Mouse (Mus musculus) stomach, embryonic 15.5 days (tissue): Measurements from ENCODE around the gene Trpc4. TPM values are rescaled to one million over a fixed set of nuclear protein-coding genes. Genes with fewer than 3 reads are reported as not detected.

Experiments used
- ATAC-seq: fragments of 200-750 bp; cut with Nextera tagmentation; 2 replicates; pipeline ENCODE4 v1.8.0; 2017; ENCODE audit warnings: low read depth, moderate number of reproducible peaks, moderate TSS enrichment; ENCODE audit not compliant: insufficient read depth, low FRiP score
- H3K27ac ChIP-seq: fragments of 300-500 bp; sonication (generic); 2 replicates; pipeline ENCODE4 v1.5.1; 2015; ENCODE audit warnings: mild to moderate bottlenecking, inconsistent platforms
- H3K27me3 ChIP-seq: fragments of 300-500 bp; sonication (generic); replicated peaks from 2 replicates; pipeline ENCODE4 v1.6.1; 2015; ENCODE audit warnings: inconsistent platforms
- H3K36me3 ChIP-seq: fragments of 300-500 bp; sonication (generic); 2 replicates; pipeline ENCODE4 v1.6.1; 2015; ENCODE audit warnings: inconsistent platforms
- H3K4me1 ChIP-seq: fragments of 300-500 bp; sonication (generic); 2 replicates; pipeline ENCODE4 v1.6.1; 2015; ENCODE audit warnings: inconsistent platforms
- H3K4me2 ChIP-seq: fragments of 300-500 bp; sonication (generic); 2 replicates; pipeline ENCODE4 v1.6.1; 2015; ENCODE audit warnings: mild to moderate bottlenecking, inconsistent platforms
- H3K4me3 ChIP-seq: fragments of 300-500 bp; sonication (generic); replicated peaks from 2 replicates; pipeline ENCODE4 v1.5.1; 2015; ENCODE audit warnings: inconsistent platforms
- H3K9ac ChIP-seq: fragments of 300-500 bp; sonication (generic); 2 replicates; pipeline ENCODE4 v1.6.1; 2015; ENCODE audit warnings: inconsistent platforms
- H3K9me3 ChIP-seq: fragments of 300-500 bp; sonication (generic); 2 replicates; pipeline ENCODE4 v1.6.1; 2016; ENCODE audit warnings: inconsistent platforms
- WGBS: fragments of 180-500 bp; shearing (Covaris S2); methylation state at CpG from one replicate; pipeline ENCODE4 v1.1.7; 2015; 5-methylcytosine and 5-hydroxymethylcytosine counted together
- polyA plus RNA-seq: library from polyadenylated mRNA; unstranded; fragments of >200 nt; fragmentation: Nextera tagmentation; extraction: Ambion mirVana; gene quantifications from 2 replicates; pipeline ENCODE4 v1.2.1, GENCODE M21; 2015

Trpc4 gene
- polyA plus RNA-seq, 1 experiment from 2014 or later: 1.8 TPM

GRCm38 (mm10) chr3:54289731-54290130 is 133.9 kb downstream of the Trpc4 start:
- H3K27me3 ChIP-seq: no peaks in the 10 kb centered on the region
- WGBS: 30% methylated on average over 3 of the region's 3 CpGs
- ATAC-seq: no peak
- no peak overlapping the region for H3K9ac ChIP-seq
- H3K4me3 ChIP-seq: no peak overlapping the region
- no peak overlapping the region for H3K4me2 ChIP-seq
- no peaks in the 10 kb centered on the region for H3K36me3 ChIP-seq
- H3K27ac ChIP-seq: no peak overlapping the region
- H3K4me1 ChIP-seq: no peaks in the 10 kb centered on the region
- no peaks in the 10 kb centered on the region for H3K9me3 ChIP-seq

GRCm38 (mm10) chr3:54310604-54311003 is 154.8 kb downstream of the Trpc4 start:
- H3K27me3 ChIP-seq: no peaks in the 10 kb centered on the region
- no peak overlapping the region for H3K4me3 ChIP-seq
- no peak overlapping the region for H3K4me2 ChIP-seq
- no peaks in the 10 kb centered on the region for H3K36me3 ChIP-seq
- WGBS: 33% methylated on average over 5 of the region's 5 CpGs
- H3K27ac ChIP-seq: no peak overlapping the region
- ATAC-seq: no peak
- no peak overlapping the region for H3K9ac ChIP-seq
- no peaks in the 10 kb centered on the region for H3K9me3 ChIP-seq
- no peaks in the 10 kb centered on the region for H3K4me1 ChIP-seq

- no peak for ATAC-seq
- H3K4me3 ChIP-seq: no peak overlapping the region
- H3K4me1 ChIP-seq: no peaks in the 10 kb centered on the region
- WGBS: 77% methylated on average over 2 of the region's 2 CpGs
- H3K9me3 ChIP-seq: no peaks in the 10 kb centered on the region
- no peak overlapping the region for H3K4me2 ChIP-seq
- H3K27me3 ChIP-seq: no peaks in the 10 kb centered on the region
- H3K9ac ChIP-seq: no peak overlapping the region
- H3K36me3 ChIP-seq: no peaks in the 10 kb centered on the region
- no peak overlapping the region for H3K27ac ChIP-seq
These were observed 158.2 kb downstream of the Trpc4 start for GRCm38 (mm10) chr3:54314055-54314454.

- H3K36me3 ChIP-seq: no peaks in the 10 kb centered on the region
- ATAC-seq: no peak
- WGBS: 28% methylated on average over 9 of the region's 9 CpGs
These were observed 197.2 kb downstream of the Trpc4 start for GRCm38 (mm10) chr3:54352891-54353652.

GRCm38 (mm10) chr3:54357561-54357960 is 201.7 kb downstream of the Trpc4 start:
- Histone ChIP-seq H3K27ac (no peak overlapping the region), H3K27me3 (no peaks in the 10 kb centered on the region), H3K9ac (no peak overlapping the region), H3K4me2 (no peak overlapping the region), H3K36me3 (no peaks in the 10 kb centered on the region), H3K4me1 (peaks cover 8% of the 10 kb centered on the region; the same call in 1 of the 2 replicates), H3K9me3 (no peaks in the 10 kb centered on the region), H3K4me3 (no peak overlapping the region)
- 59% methylated on average over 3 of the region's 3 CpGs for WGBS
- no peak for ATAC-seq

More at GRCm38 (mm10) chr3:54352891-54353652, 197.2 kb downstream of the Trpc4 start:
- Histone ChIP-seq H3K4me3 (no peak overlapping the region), H3K9ac (no peak overlapping the region), H3K27ac (no peak overlapping the region), H3K4me1 (no peaks in the 10 kb centered on the region), H3K4me2 (no peak overlapping the region), H3K27me3 (no peaks in the 10 kb centered on the region), H3K9me3 (no peaks in the 10 kb centered on the region)

- Histone ChIP-seq H3K27me3 (no peaks in the 10 kb centered on the region), H3K4me2 (peak overlapping the region; percentile 4), H3K9me3 (no peaks in the 10 kb centered on the region), H3K27ac (no peak overlapping the region), H3K9ac (no peak overlapping the region), H3K4me3 (no peak overlapping the region), H3K36me3 (no peaks in the 10 kb centered on the region), H3K4me1 (peaks cover 8% of the 10 kb centered on the region; the same call in 1 of the 2 replicates)
- peak; percentile 83 for ATAC-seq
- WGBS: 33% methylated on average over 15 of the region's 15 CpGs
These were observed 202.8 kb downstream of the Trpc4 start for GRCm38 (mm10) chr3:54358463-54359189.

- H3K9ac ChIP-seq: no peak within 1 kb of the TSS
- H3K9me3 ChIP-seq: no peaks in the 10 kb centered on the region
- peaks cover 8% of the 10 kb centered on the region; the same call in 1 of the 2 replicates for H3K4me1 ChIP-seq
- WGBS: 34% methylated on average over 6 of the region's 6 CpGs
- no peak for ATAC-seq
- H3K27me3 ChIP-seq: no peaks in the 10 kb centered on the region
- no peaks in the 10 kb centered on the region for H3K36me3 ChIP-seq
- no peak within 1 kb of the TSS; the same call in 1 of the 2 replicates for H3K4me3 ChIP-seq
- H3K27ac ChIP-seq: peak within 1 kb of the TSS; percentile 35; the same call in 1 of the 2 replicates
- H3K4me2 ChIP-seq: 0 out of 2 replicates have a peak within 1 kb of the TSS, but pooled peaks have one; percentile 24
These were observed 205.1 kb downstream of the Trpc4 start, which contains the start of gene Postn for GRCm38 (mm10) chr3:54360897-54361296. Postn (plus strand) TSS chr3:54361109.

- Histone ChIP-seq H3K9ac (no peak overlapping the region), H3K4me3 (no peak overlapping the region), H3K4me2 (no peak overlapping the region), H3K27ac (no peak overlapping the region), H3K36me3 (no peaks in the 10 kb centered on the region), H3K27me3 (no peaks in the 10 kb centered on the region), H3K4me1 (peaks cover 8% of the 10 kb centered on the region; the same call in 1 of the 2 replicates), H3K9me3 (no peaks in the 10 kb centered on the region)
- ATAC-seq: no peak
These were observed 205.8 kb downstream of the Trpc4 start for GRCm38 (mm10) chr3:54361656-54362055.

Other genes with a start within 250 kb of the Trpc4 start
- 74.4 and 83.6 TPM in 2 replicates for gene Postn, start 205.1 kb downstream of the Trpc4 start, polyA plus RNA-seq